Mouse (Mus musculus): ENCODE measurements around the gene Rnf2. TPM values are rescaled to one million over a fixed set of nuclear protein-coding genes. Genes with fewer than 3 reads are reported as not detected.
A peak's percentile ranks its signal among the peaks of the same experiment; 100 is the strongest.

Gene Rnf2
- total RNA-seq (2021) (10 to 100 TPM; 16.5 to 18.3 TPM), polyA plus RNA-seq (2012; rRNA removed) (7.4 and 18.3 TPM in 2 replicates)
- long read RNA-seq, transcript Rnf2-201 (7 exons, 3,160 nt) = major isoform, 15 of 16 reads
- long read RNA-seq, partial matches to known transcripts = 0 of 16 reads
- long read RNA-seq, other reads (novel, unspliced or antisense) = 1 of 16 reads

DNA sequence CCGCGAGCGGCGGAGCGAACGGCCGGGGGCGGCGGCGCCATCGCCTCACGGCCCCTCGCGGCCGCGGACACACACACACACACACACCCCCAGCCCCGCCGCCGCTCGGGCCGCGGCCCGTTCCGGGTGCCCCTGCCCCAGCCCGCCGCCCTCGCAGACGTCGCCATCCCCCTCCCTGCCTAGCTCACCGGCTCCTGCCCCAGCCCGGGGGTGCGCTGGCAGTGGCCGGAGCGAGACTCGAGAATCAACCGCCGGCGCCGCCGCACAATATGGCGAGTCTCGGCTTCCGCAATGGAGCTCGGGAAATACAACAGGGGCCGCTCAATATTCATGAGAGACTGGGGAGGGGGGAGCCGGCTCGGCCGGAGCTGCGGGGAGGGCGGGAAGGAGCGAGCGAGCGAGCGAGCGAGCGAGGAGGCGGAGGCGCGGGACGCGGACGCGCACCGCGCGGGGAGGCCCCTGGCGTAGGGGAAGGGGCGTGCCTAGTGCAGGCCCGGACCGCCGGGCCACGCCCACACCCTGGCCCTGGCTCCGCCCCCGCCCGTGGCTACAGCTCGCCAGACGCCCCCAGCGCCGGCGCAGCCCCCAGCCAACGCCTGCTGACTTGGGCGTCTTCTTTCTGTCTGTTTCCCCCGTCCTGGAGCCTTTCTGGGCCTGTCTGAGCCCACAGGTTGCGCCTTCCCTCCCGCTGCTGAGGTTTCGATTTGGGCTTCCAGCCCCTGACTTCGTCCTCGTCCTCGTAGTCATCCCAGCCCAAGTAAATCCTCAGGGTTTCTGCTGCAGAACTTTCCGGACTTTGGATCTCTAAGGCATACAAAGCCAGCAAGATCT is at the start of gene Rnf2:
Rnf2 (minus strand) TSS at position 425 of the 831 bp plus-strand sequence.
- under 1% methylated on average over 89 of the region's 90 CpGs for WGBS
- intact Hi-C loops (cut with DNase I) = loop anchor here (1.0 to 5.0 kb wide), 2 partner anchors 72 to 252 kb away; partner anchors contain the start of genes Swt1 and Trmt1l
- Histone ChIP-seq H3K27me3 (ENCODE audit: control insufficient read depth, insufficient read depth, low read length) (no peaks in the 10 kb centered on the region), H3K4me3 (peak within 1 kb of the TSS; percentile 77), H3K79me2 (replicated peaks; ENCODE audit: control insufficient read depth, insufficient read depth, low read length) (no peaks in the 10 kb centered on the region; the same call in 1 of the 2 replicates), H3K27ac (peak within 1 kb of the TSS; percentile 83), H3K9ac (ENCODE audit: low read depth, low read length) (peak within 1 kb of the TSS; percentile 98), H3K36me3 (ENCODE audit: control insufficient read depth, insufficient read depth, low read length) (peaks cover 4% of the 10 kb centered on the region), H3K4me1 (ENCODE audit: control insufficient read depth, insufficient read depth, low read length) (peaks cover 2% of the 10 kb centered on the region)
- TF ChIP-seq CTCF (IDR thresholded peaks at IDR 0.05) (no peak), EP300 (IDR thresholded peaks at IDR 0.05; ENCODE audit: insufficient read depth, low read depth, low read length) (no peak), POLR2A (IDR thresholded peaks at IDR 0.05; ENCODE audit: insufficient read depth, low read depth, low read length) (peak; percentile 82)
- DNase-seq = peak; percentile 96

- H3K4me3 ChIP-seq = no peak overlapping the region
- no peaks in the 10 kb centered on the region for H3K27me3 ChIP-seq (ENCODE audit: control insufficient read depth, insufficient read depth, low read length)
- WGBS = 63% methylated on average over 7 of the region's 7 CpGs
- intact Hi-C loops (cut with DNase I) = no loop called here
- H3K9ac ChIP-seq (ENCODE audit: low read depth, low read length) = no peak overlapping the region
- H3K4me1 ChIP-seq (ENCODE audit: control insufficient read depth, insufficient read depth, low read length) = no peaks in the 10 kb centered on the region
- H3K79me2 ChIP-seq (replicated peaks; ENCODE audit: control insufficient read depth, insufficient read depth, low read length) = no peaks in the 10 kb centered on the region
- H3K36me3 ChIP-seq (ENCODE audit: control insufficient read depth, insufficient read depth, low read length) = no peaks in the 10 kb centered on the region
- no peak for DNase-seq
- no peak overlapping the region for H3K27ac ChIP-seq
- TF ChIP-seq CTCF (IDR thresholded peaks at IDR 0.05) = no peak
- TF ChIP-seq EP300 (IDR thresholded peaks at IDR 0.05; ENCODE audit: insufficient read depth, low read depth, low read length) = no peak
- TF ChIP-seq POLR2A (IDR thresholded peaks at IDR 0.05; ENCODE audit: insufficient read depth, low read depth, low read length) = no peak
These were observed 49.0 kb upstream of the Rnf2 start for GRCm38 (mm10) chr1:151549794-151550193.

DNA sequence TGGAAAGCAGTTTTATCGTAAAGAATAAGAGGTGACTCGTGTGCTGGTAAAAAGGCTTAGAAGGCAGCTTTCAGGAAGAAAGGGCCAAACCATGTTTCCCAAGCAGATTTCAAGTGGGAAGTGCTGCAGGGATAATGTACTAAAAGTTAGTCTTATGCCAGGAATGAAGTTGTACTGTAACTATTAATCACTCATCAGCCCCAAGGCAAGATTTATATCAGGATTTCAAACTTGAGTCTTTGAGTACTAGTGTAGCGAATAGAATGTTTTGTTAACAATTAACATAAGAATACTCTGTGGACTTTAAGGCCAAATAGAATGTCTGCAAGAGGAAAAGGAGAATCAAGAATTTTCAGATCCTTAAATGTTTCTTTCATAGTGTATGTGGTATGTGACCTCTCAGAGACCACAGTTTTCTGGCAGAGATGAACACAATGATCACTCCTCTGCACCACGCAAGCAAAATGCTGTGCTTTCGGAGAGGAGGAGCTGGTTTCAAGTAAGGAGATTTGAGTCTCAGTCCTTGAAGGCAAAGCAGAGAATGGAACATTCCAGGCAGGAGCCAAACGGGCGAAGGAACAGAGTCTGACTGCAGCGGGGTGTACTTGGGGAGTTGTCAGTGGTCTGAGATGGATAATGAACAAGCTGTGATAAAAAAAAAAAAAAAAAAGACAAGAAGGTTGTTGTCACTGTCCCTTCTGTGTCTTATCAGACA is 48.3 kb upstream of the Rnf2 start:
- no peak overlapping the region for H3K27ac ChIP-seq
- no peaks in the 10 kb centered on the region for H3K36me3 ChIP-seq (ENCODE audit: control insufficient read depth, insufficient read depth, low read length)
- no peaks in the 10 kb centered on the region for H3K4me1 ChIP-seq (ENCODE audit: control insufficient read depth, insufficient read depth, low read length)
- H3K79me2 ChIP-seq (replicated peaks; ENCODE audit: control insufficient read depth, insufficient read depth, low read length) = no peaks in the 10 kb centered on the region
- intact Hi-C loops (cut with DNase I) = no loop called here
- no peak overlapping the region for H3K4me3 ChIP-seq
- TF ChIP-seq POLR2A (IDR thresholded peaks at IDR 0.05; ENCODE audit: insufficient read depth, low read depth, low read length) (no peak), EP300 (IDR thresholded peaks at IDR 0.05; ENCODE audit: insufficient read depth, low read depth, low read length) (no peak), CTCF (IDR thresholded peaks at IDR 0.05) (no peak)
- H3K27me3 ChIP-seq (ENCODE audit: control insufficient read depth, insufficient read depth, low read length) = no peaks in the 10 kb centered on the region
- 62% methylated on average over 8 of the region's 8 CpGs for WGBS
- DNase-seq = no peak
- H3K9ac ChIP-seq (ENCODE audit: low read depth, low read length) = no peak overlapping the region

DNA sequence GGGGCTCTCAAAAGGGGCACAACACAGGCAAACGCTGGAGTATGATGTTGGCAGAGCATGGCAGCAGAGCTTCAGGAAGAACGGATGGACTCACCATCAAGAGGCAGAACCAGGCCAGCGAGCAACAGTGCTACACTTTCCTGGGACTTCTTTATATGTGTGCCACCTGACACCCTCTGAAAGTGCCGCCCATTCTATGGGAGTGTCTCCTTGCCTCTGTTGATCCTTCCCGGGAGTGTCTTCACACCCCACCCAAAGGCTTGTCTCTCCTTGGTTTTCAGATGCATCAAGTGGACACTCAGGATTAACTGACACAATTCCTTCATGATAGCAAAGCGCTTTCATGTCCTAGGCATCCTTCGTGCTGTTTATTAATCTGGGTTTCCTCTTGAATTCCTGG is 44.8 kb upstream of the Rnf2 start:
- H3K27me3 ChIP-seq (ENCODE audit: control insufficient read depth, insufficient read depth, low read length) = no peaks in the 10 kb centered on the region
- no peak overlapping the region for H3K4me3 ChIP-seq
- TF ChIP-seq CTCF (IDR thresholded peaks at IDR 0.05) (no peak), EP300 (IDR thresholded peaks at IDR 0.05; ENCODE audit: insufficient read depth, low read depth, low read length) (no peak), POLR2A (IDR thresholded peaks at IDR 0.05; ENCODE audit: insufficient read depth, low read depth, low read length) (no peak)
- H3K79me2 ChIP-seq (replicated peaks; ENCODE audit: control insufficient read depth, insufficient read depth, low read length) = no peaks in the 10 kb centered on the region
- H3K9ac ChIP-seq (ENCODE audit: low read depth, low read length) = no peak overlapping the region
- intact Hi-C loops (cut with DNase I) = no loop called here
- 77% methylated on average over 7 of the region's 7 CpGs for WGBS
- no peaks in the 10 kb centered on the region for H3K4me1 ChIP-seq (ENCODE audit: control insufficient read depth, insufficient read depth, low read length)
- DNase-seq = no peak
- no peaks in the 10 kb centered on the region for H3K36me3 ChIP-seq (ENCODE audit: control insufficient read depth, insufficient read depth, low read length)
- no peak overlapping the region for H3K27ac ChIP-seq

DNA sequence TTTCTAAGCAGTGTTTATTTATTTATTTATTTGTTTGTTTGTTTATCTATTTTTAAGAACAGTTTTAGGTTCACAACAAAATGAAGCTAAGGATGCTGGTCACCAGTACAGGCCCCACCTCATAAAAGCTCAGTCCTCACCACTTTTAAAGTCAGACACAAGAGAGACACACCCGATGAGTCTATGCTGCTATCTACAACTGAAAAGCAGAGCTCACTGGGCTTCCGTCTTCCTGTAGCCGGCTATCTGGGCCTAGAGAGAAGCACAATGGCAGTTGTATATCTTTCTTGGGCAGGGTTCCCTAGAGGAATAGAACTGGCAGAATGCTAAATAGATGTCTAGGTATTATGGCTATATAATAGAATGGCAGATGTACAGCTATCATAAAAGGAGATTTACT is 43.8 kb upstream of the Rnf2 start:
- Histone ChIP-seq H3K27ac (no peak overlapping the region), H3K4me1 (ENCODE audit: control insufficient read depth, insufficient read depth, low read length) (no peaks in the 10 kb centered on the region), H3K4me3 (no peak overlapping the region), H3K79me2 (replicated peaks; ENCODE audit: control insufficient read depth, insufficient read depth, low read length) (no peaks in the 10 kb centered on the region), H3K9ac (ENCODE audit: low read depth, low read length) (no peak overlapping the region), H3K27me3 (ENCODE audit: control insufficient read depth, insufficient read depth, low read length) (no peaks in the 10 kb centered on the region), H3K36me3 (ENCODE audit: control insufficient read depth, insufficient read depth, low read length) (no peaks in the 10 kb centered on the region)
- intact Hi-C loops (cut with DNase I) = no loop called here
- no peak for TF ChIP-seq CTCF (IDR thresholded peaks at IDR 0.05)
- TF ChIP-seq POLR2A (IDR thresholded peaks at IDR 0.05; ENCODE audit: insufficient read depth, low read depth, low read length) = no peak
- no peak for TF ChIP-seq EP300 (IDR thresholded peaks at IDR 0.05; ENCODE audit: insufficient read depth, low read depth, low read length)
- no peak for DNase-seq
- 62% methylated on average over 3 of the region's 3 CpGs for WGBS
